Mouse (Mus musculus) common myeloid progenitor, adult 5-6 weeks (primary cell): ENCODE measurements around the gene Exoc5. TPM values are rescaled to one million over a fixed set of nuclear protein-coding genes. Genes with fewer than 3 reads are reported as not detected.

Experiments
- ATAC-seq: replicated peaks from 2 replicates; pipeline ENCODE4 v1.8.0; 2016; ENCODE audit warnings: low read depth, mild to moderate bottlenecking, moderate TSS enrichment, inconsistent platforms; ENCODE audit not compliant: poor library complexity, severe bottlenecking
- total RNA-seq: library from RNA; stranded (forward); fragments of 200-1000, 187-1606 nt; gene quantifications from 2 replicates; pipeline ENCODE4 v1.2.3, GENCODE M21; 2017

Gene Exoc5
- total RNA-seq, 1 experiment from 2014 or later, result 117 TPM

GRCm38 (mm10) chr14:49008399-49009189 lies 57.9 kb downstream of the Exoc5 start:
- ATAC-seq, result no peak

- no peak for ATAC-seq
Observed at GRCm38 (mm10) chr14:49007979-49008378, 58.5 kb downstream of the Exoc5 start.

- ATAC-seq, result no peak
Observed at GRCm38 (mm10) chr14:49001655-49002054, 64.8 kb downstream of the Exoc5 start.

GRCm38 (mm10) chr14:48998795-48999194 lies 67.7 kb downstream of the Exoc5 start:
- ATAC-seq, result no peak

GRCm38 (mm10) chr14:48993861-48994260 lies 72.6 kb downstream of the Exoc5 start:
- ATAC-seq, result no peak

GRCm38 (mm10) chr14:48992070-48992580 lies 74.3 kb downstream of the Exoc5 start:
- no peak for ATAC-seq

GRCm38 (mm10) chr14:48991144-48991522 lies 75.3 kb downstream of the Exoc5 start:
- ATAC-seq, result no peak

- peak; percentile 82 for ATAC-seq
Observed at GRCm38 (mm10) chr14:48990471-48991143, 75.8 kb downstream of the Exoc5 start.

- no peak for ATAC-seq
Observed at GRCm38 (mm10) chr14:48989831-48990230, 76.6 kb downstream of the Exoc5 start.

- ATAC-seq, result peak; percentile 68; the same call in 1 of the 2 replicates
Observed at GRCm38 (mm10) chr14:48986231-48986630, 80.2 kb downstream of the Exoc5 start.

- ATAC-seq, result peak; percentile 47; the same call in 1 of the 2 replicates
Observed at GRCm38 (mm10) chr14:48985673-48986072, 80.8 kb downstream of the Exoc5 start.

GRCm38 (mm10) chr14:48978971-48979388 lies 87.5 kb downstream of the Exoc5 start:
- no peak for ATAC-seq

- no peak for ATAC-seq
Observed at GRCm38 (mm10) chr14:48971546-48971945, 94.9 kb downstream of the Exoc5 start.

- no peak for ATAC-seq
Observed at GRCm38 (mm10) chr14:48968670-48969069, 97.8 kb downstream of the Exoc5 start.

Other genes starting within 250 kb of the Exoc5 start
- 20.9 and 38.9 TPM in 2 replicates for gene Ap5m1, start 556 bp downstream of the Exoc5 start, total RNA-seq
- gene Naa30, start 105.6 kb upstream of the Exoc5 start, total RNA-seq, result 43.6 and 53.3 TPM in 2 replicates
- not detected in 2 replicates for gene ccdc198, start 178.8 kb upstream of the Exoc5 start, total RNA-seq